Mouse (Mus musculus) cerebellum, adult 18-20 months (tissue): ENCODE measurements around the gene Frmd5.
A peak's percentile ranks its signal among the peaks of the same experiment; 100 is the strongest.

Experiments used
- DNase-seq, 2 experiments: peaks; one replicate each; pipeline ENCODE4 v3.0.0; 2021

Frmd5 gene

DNA sequence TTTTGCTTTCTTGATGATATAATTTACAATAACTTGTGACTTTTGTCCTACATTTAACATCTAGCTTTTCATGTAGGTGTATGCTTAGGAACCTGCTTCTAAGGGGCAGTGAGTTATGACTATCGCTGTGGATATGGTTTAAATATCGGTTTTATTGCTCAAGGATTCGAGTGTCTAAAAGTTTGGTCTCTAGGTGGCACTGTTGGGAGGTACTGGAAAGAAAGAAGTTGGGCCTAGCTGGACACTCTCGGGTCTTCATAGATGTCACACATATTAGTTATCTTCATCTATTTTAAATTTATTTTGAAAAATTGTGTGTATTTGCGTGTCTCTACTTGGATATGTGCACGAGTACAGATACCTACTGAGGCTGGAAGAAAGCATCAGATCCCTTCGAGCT lies 127.2 kb downstream of the Frmd5 start:
- DNase-seq, result no peak

DNA sequence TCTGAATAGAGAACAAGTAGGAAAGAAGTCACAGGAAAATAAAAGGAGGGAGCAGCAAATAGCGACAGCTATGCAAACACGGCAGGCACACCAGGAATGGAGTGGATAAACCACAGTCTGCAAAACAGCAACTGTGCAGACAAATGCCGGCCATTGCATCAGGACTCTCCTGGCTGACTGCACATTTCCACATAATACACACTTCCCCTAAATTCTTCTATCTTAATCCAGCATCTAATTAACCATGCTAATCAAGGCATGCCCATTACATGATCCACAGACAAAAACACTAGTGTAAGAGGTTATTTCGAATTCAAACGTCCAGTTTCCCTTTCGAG lies 129.3 kb downstream of the Frmd5 start:
- no peak for DNase-seq

DNA sequence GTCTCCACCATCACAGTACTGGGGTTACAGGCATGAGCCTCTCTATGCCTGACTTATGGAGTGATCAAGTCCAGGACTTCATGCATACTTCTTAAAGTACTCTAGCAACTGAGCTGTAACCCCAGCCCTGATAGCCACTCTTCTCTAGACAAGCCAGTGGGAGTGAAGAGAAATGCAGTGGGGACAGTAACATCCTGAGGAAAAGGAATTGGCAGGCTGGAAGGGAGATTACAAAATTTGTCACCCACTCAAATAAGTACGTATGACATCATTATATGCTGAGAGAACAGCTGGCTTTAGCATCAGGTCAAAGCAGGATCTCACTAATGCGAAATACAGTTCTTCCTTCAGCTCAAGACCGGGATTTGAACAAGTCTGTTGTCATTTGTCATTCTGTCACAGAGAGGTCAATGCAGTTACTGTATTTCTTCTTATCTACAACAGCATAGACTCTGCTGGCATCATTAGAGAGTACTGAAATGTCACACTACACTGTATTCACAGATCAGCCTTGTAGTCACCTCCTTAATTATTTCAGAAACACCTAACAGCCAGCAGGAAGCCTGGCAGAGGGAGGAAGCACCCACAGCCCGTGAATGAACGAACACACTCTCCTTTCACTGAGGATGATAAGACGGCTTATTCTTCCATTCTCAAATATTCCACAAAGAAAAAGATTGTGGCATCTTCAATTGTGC lies 129.8 kb downstream of the Frmd5 start:
- DNase-seq, result no peak

DNA sequence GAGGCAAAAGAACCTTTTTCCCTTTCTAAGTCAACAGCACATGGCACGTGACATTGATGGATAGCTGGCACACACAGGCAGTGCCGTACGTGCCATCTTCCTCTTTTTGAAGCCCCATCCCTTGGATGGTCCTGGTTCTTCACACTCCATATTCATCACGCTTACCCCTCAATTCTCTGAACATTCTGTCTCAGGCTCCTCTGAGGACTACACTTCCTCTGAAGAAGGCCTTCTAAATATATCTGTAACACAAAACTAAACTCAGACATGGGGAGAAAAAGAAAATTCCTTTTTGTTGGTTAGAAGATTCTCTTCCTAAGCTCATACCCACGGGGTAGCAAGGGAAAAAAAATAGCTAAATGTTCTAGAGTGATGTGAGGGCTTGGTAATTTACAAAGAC lies 131.0 kb downstream of the Frmd5 start:
- no peak for DNase-seq

DNA sequence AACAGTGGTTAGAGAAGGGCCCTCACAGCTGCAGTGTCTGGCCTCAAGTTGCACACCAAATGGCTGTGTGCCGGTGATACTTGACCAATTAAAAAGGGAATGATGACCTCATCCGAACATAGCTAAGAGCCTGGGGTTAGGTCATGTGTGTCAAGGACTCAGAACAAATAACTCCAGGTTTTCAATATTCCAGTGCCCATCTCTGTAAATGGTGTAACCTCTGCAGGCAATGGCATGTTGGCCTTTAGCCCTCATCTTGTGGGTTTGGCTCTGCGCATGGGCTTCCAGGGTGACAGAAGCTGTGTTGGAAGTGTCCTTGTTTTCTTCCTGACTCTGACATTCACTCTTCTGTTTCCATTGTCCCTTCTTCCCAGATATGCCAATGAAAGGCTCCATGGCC lies 131.8 kb downstream of the Frmd5 start:
- no peak for DNase-seq

DNA sequence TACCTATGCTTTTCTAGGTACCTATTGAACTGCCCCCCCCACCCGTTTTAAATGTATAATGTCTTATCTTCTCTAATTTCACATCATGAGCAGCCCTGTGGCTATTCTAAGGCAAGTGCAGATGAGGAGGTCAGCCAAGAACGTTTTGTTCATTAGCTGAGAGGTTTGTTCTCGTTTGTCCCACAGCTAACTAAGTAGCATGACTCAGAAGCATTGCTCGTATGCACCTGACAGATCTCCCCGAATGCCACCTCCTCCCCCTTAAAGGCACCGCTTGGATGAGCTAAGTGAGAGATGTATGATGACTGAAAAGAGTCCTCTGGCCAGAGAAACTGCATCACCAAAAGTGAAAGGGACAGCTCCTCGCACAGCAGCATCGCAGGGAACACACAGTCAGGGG lies 132.7 kb downstream of the Frmd5 start:
- DNase-seq, result peak in 1 of 2 experiments; percentile 42

DNA sequence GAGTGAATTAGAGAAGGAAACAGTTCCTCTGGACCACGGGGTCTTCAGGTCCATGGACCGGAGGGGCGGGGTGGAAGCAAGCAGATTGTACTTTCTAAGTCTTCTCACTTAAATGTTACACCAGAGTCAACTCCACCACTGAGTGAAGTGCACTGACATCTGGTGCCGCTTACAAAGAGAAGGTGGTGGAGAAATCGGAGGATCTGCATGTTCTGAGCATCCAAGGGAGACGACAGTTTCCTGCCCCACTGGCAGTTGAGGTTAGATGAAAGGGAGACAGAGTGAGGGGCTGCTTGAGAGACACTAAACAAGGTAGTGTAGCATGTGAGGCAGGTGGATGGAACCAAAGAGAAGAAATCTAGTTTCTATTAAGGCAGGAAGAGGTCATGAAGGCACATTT lies 137.0 kb downstream of the Frmd5 start:
- DNase-seq, result no peak

DNA sequence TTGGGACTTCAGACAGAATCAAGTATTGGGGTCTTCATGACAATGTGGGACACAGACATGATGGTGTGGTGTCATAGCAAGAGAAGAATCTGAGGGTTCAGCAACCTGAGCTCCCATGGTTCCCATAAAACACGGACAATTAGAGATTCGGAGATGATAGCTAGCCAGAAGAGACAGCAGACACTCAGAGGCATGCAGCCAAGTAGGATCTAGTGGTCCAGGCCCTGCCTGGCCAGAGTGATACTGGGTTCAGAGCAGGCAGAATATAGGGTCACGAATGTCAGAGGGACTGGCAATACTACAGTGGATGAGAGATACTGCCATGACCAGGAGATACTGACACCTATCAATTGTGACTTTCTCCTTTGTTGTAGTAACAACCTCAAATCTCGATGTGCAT lies 138.6 kb downstream of the Frmd5 start:
- DNase-seq, result peak; percentile 28 to 36

DNA sequence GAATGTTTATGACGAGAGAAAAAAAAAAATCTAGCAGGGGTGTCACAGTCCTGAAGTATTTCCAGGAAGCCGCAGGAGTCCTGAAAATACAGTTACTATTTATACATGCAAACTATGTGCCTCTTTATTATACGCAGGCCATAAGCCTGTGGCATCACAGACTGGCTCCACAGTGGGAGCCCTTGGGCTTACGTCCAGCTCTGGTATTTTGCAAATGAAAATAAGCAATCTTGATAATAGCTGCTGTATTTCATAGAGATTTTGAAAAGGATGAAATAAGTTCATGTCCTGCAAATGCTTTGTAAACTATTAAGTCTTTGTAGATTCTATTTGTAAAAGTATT lies 145.8 kb downstream of the Frmd5 start:
- peak; percentile 81 to 83 for DNase-seq

DNA sequence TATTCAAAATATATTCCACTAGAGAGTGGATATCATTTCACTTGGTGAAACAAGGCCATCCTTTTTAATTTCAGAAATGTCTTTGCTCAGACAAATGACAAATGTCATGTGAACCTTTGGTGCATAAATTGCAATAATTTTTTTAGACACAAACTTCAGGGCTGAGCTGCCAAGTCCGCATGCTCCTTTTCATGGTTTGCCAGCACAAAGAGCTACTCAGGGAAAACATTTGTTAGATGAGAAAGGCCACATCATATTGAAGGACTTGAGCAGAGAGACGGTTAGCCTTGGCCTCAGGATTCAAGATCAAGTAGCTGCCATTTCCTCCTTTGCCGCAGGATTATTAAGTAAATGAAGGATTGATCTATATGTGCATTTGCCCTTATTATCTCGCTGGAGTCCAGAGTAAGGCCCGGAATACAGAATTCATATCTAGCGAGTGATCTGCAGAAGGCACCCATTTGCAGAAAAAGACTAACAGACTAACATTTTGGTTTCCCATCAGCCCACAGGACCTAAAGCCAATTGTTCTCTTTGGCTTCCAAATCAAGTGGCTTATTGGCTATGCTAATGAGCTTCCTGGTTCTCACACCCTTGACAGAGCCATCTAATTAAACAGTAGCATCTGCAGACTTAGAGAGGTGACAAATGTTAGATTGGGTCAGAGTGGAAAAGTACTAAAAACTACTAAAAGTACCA lies 146.3 kb downstream of the Frmd5 start:
- DNase-seq, result peak; percentile 18 to 56

DNA sequence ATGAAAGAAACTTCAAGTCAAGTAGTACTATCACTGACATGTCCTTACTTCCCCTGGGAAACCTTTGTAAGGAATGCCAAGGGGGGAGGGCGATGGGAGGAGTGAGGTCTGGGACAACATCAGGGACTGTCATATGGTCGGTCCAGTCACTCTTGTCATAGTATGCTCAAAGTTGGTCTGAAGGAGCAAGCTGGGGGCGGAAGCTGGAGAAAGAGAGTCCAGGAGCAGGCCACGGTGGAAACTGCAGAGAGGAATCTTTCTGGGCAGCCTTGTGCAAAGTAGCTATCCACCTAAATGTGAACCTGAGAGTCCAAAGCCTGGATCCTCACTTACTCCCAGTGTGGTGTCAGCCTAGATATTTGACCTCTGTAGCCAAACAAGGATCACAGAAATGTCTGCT lies 147.5 kb downstream of the Frmd5 start:
- DNase-seq, result no peak

DNA sequence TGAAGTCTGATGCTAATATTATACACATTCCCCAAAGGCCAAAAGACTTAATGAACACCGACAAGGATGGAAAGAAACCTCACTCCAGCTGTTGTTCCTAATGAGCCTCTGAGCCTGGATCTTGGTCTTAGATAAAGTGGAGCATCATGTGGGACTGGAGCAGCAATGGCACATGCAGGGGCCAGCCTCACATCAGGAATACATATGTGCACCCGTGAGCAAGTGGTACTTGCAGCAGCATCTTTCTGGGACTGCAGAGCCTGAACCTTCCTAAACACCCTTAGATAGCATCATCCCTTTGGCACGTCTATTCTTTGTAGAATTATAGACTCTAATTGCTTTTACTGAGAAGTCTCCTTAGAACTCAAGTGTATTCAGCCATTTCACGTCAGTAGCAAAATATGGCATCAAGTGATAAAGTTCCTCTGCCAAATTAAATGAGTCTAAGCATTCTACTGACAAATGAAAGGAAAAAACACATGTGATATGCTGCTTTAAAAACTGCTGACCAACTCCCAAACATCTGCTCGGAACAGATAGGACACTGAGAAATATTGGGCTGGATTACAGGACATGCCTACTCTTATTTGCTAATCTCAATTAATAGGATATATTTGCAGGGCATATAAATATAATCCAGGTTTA lies 148.6 kb downstream of the Frmd5 start:
- no peak for DNase-seq

DNA sequence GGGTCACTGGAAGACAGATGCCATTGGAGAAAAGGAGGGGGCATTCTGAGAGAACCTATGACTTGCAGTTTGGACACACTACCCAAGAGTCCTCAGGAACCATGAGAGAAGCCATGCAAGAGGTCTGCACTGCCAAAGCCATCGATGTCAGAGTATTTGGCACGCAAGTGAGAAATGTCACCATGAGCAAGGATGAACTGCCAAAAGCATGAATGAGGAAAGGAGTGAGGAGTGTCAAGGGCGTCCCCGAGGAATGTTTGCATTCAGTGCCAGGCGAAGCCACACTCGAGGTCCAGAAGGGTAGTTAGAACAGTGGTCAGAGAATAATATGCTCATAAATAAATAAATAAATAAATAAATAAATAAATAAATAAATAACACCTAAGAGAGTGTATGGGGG lies 150.9 kb downstream of the Frmd5 start:
- DNase-seq, result no peak

DNA sequence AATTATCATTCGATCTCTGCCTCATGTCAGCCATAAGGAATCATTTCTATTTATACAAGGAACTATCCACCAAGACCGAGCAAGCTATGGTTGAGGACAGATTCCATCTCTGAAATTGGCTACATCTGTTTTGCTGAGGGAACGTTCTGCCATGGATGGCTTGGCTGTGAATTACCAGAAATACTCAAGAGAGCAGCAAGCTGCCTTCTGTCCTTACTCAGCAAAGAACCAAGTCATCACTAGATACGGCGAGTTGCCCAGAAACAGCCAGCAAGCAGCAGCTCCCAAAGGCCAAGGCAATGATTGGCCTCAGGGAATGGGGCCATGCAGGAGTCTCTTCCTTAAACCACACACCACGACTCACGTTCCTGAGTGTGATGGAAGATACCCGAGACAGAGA lies 151.8 kb downstream of the Frmd5 start:
- peak in 1 of 2 experiments; percentile 42 for DNase-seq

DNA sequence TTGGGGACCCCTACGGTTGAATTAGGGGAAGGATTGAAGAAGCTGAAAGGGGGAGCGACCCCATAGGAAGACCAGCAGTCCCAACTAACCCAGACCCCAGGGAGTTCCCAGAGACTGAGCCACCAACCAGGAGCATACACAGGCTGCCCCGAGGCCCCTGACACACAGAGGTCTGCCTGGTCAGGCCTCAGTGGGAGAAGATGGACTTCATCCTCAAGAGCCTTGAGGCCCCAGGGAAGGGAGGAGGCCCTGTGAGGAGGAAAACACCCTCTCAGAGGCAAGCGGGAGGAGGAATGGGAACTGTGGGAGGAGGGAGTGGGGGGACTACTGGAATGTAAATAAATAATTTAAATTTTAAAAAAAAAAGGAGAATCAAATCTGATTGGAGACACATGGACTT lies 160.4 kb downstream of the Frmd5 start:
- DNase-seq, result no peak

DNA sequence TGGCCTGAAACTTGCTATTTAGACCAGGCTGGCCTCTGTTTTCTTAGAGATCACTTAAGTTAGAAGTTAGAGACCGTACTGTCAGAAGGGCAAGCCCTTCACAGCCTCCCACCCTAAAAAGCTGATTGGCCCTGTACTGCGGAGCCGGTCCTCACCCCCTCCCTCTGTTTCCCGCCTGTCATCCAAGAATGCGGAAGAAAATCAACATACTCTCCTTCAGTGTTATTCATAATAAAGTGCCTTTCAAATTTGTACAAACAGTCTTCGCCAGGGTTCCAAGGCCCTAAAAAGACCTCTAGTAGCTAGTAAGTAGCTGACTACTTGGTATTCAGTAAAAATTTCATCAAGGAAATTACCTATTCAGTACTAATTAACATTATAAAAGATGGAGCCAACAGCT lies 164.0 kb downstream of the Frmd5 start:
- DNase-seq, result no peak

DNA sequence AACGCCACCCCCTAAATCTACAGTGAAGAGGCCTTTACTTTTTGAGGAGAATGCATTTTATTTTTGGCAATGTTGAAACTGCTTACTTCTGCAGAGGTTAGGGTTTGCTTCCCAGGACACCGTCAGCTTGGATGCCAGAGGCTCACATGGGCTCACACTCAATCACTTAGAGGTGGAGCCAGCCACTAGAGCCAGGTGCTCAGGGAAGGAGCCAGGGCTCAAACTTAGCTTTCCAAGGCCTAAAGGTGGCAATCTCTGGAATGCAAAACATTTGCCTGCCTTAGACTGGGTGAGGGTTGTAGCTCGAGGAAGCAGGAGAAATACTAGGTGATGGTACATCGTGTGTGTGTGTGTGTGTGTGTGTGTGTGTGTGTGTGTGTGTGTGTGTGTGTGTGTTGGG lies 174.8 kb downstream of the Frmd5 start:
- no peak for DNase-seq

DNA sequence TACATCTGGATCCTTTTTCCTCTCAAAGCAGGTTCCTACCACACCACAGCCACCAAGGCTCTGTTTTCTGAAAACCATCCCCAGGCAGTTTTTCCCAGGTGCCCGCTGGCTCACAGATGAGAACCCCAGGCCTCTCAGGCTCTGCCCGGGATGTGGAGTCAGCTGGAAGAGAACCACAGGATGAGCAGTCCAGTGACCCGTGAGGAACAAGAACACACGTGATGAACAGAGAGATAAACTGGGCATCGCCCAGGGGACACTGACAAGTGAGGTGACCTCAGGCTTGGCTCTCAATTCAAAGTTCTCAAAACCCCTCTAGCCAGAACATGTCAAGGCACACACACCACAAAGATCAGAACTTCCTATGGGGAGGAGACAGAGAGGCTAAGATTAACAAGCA lies 176.6 kb downstream of the Frmd5 start:
- no peak for DNase-seq

DNA sequence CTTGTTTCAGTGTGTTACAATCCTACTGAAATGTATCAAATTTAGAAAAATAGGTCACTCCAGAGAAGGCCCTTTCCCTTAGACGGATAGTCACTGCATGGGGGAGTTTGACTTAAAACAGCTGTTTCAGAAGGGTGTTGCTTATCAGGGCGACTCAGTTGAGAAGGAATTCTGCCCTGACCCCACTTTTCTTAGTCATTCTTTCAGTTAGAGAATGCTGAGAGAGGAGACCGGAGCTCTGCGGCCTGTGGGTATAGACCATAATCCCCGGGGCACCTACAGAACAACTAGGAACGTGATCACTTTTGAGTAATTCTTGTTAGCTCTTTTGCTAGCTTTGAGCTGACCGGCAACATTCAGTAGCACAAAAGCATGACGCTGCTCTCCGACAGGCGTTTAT lies 178.6 kb downstream of the Frmd5 start:
- no peak for DNase-seq

DNA sequence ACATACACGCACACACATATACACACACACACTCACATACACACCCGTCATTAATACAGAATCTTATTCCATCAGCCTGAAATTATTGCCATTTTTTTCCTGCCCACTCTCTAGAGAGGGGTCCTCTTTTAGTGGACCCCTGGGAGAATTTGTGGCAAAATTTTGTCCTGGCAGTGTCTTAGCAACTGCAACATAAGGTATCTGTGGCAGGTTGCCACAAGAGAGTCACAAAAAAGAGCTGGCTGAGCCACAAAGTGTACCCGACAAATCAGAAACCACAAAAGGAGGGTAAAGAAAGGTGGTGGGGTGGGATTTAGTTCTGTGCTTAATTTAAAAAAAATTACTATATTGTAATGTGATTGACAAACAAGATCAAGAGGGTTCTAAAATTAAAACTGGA lies 181.0 kb downstream of the Frmd5 start:
- peak; percentile 29 to 38 for DNase-seq

DNA sequence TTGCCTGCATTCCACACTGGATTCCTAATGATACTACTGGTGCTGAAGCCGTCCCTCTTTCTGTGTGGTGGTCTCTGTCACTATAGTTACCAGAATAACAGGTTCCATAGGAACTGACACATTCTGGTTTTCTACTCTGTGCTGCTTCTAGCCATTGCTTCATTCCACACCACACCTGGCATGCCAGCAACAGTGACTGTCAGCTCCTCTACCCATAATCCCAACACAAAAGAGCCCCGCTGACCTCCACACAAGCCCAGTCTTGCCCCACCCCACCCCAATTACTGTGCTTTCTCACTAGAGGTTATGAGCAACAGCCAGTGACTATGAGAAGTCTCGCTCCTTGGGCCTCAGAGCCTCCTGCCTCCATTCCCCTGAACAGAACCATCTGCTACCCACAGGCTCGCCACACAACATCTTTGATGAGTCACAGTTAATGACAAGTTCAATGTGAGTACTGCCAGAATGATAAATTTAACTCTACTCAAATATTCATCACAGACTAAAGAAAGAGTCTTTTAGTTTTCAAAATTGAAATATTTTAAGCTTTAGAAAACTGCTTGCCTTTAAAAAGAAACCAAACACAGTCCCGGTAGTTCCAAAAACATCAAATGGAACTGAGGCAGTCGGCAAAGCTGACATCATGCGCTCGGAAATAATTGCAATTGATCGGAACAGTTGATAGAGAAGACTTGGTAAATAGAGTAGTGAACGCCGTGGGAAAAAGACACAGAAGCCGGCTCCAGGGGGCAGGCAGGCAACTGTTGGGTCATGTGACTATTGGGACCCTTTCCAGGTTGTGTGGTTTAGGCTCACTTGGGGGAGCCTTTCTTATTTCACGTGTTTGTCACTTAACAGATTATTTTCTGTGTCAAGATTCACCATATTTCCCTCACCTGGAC lies 185.4 kb downstream of the Frmd5 start:
- DNase-seq, result peak; percentile 46 to 55

DNA sequence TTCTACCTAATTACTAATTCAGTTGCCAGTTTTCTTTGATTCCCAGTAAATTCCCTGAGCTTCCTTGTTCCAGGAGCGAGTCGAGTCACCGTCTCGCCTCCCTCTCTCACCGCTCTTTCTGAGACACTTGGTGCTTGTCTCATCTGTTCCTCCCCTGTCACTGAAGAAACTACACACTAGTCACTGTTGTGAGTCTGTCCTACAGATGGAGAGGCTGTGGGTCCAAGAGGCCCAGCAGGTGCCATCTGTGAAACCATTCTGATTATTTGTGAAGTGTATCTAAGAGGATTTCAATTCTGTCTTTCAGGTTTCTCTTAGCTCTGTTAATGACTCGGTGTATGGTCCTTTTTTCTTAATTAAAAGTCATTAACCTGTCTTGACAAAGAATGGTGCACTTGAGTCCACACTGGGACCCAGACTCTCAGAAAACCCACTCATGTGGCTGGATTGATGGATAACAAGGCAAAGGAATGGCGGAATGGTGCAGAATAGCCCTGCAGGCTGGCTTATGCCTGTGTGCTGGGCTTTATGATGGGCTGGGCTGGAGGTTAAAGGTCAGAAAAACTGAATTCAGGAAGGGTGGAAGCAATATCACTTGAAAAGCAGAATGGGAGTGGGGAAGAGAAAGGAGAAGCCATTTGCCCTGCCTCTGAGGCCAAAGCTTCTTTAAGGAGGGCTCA lies 186.2 kb downstream of the Frmd5 start:
- DNase-seq, result peak; percentile 36 to 38

DNA sequence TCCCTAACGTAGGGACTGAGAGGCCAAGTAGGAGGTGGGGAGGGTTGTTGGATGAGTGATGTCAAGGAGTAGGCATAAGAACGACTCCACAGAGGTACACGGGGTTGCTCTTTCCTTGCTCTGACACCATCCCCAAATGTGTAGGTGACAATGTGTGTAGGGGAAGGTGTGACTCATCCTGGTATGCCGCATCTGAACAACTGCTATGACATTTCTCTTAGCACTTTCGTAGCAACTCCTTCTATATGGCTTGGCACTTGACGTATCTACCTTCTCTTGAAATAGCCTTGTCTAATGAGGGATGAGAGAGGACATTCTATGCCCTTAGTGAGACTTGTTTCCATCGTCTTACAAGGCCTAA lies 191.7 kb downstream of the Frmd5 start:
- no peak for DNase-seq
